Mouse (Mus musculus) lung, embryonic 14.5 days (tissue): ENCODE measurements around the gene Sh3pxd2a. TPM values are rescaled to one million over a fixed set of nuclear protein-coding genes. Genes with fewer than 3 reads are reported as not detected.

Experiments
- ATAC-seq: fragments of 200-750 bp; cut with Nextera tagmentation; 2 replicates; pipeline ENCODE4 v1.8.0; 2017; ENCODE audit warnings: mild to moderate bottlenecking, moderate TSS enrichment, moderate library complexity; ENCODE audit not compliant: insufficient read depth
- DNase-seq: peaks from one replicate; pipeline ENCODE4 v3.0.0-alpha.2; 2015
- H3K27ac ChIP-seq: fragments of 300-500 bp; sonication (generic); 2 replicates; pipeline ENCODE4 v1.5.1; 2014; ENCODE audit warnings: low read depth, mild to moderate bottlenecking, moderate library complexity
- H3K27me3 ChIP-seq: fragments of 300-500 bp; sonication (generic); 2 replicates; pipeline ENCODE4 v1.6.1; 2014; ENCODE audit warnings: low read length, control low read depth; ENCODE audit not compliant: insufficient read depth
- H3K36me3 ChIP-seq: fragments of 300-500 bp; sonication (generic); 2 replicates; pipeline ENCODE4 v1.6.1; 2014; ENCODE audit warnings: control low read depth; ENCODE audit not compliant: insufficient read depth
- H3K4me1 ChIP-seq: fragments of 300-500 bp; sonication (generic); 2 replicates; pipeline ENCODE4 v1.6.1; 2014; ENCODE audit warnings: antibody characterized with exemption, control low read depth; ENCODE audit not compliant: insufficient read depth
- H3K4me2 ChIP-seq: fragments of 300-500 bp; sonication (generic); 2 replicates; pipeline ENCODE4 v1.6.1; 2014; ENCODE audit warnings: mild to moderate bottlenecking
- H3K4me3 ChIP-seq: fragments of 300-500 bp; sonication (generic); 2 replicates; pipeline ENCODE4 v1.5.1; 2014; ENCODE audit warnings: low read depth, low read length
- H3K9ac ChIP-seq: fragments of 300-500 bp; sonication (generic); 2 replicates; pipeline ENCODE4 v1.6.1; 2014
- H3K9me3 ChIP-seq: fragments of 300-500 bp; sonication (generic); 2 replicates; pipeline ENCODE4 v1.6.1; 2016; ENCODE audit warnings: low read depth, low read length, control low read depth
- CTCF ChIP-seq: IDR thresholded peaks from 2 replicates; pipeline ENCODE4 v1.5.1; 2016; ENCODE audit warnings: antibody characterized with exemption, low read depth
- WGBS: fragments of 180-500 bp; shearing (Covaris S2); extraction: QIAGEN DNeasy Blood & Tissue Kit; methylation state at CpG from one replicate; pipeline ENCODE4 v1.1.7; 2014; 5-methylcytosine and 5-hydroxymethylcytosine counted together
- polyA plus RNA-seq: library from polyadenylated mRNA; unstranded; fragments of >200 nt; fragmentation: Nextera tagmentation; extraction: Ambion mirVana; gene quantifications from 2 replicates; pipeline ENCODE4 v1.2.1, GENCODE M21; 2014

Gene Sh3pxd2a
- polyA plus RNA-seq, 1 experiment from 2014 or later, result 12.0 TPM

GRCm38 (mm10) chr19:47303128-47303527 is 161.1 kb downstream of the Sh3pxd2a start:
- ATAC-seq (no peak), DNase-seq (no peak)
- Histone ChIP-seq H3K36me3 (peaks cover 60% of the 10 kb centered on the region), H3K4me1 (peaks cover 37% of the 10 kb centered on the region), H3K4me2 (no peak overlapping the region), H3K4me3 (no peak overlapping the region), H3K9me3 (no peaks in the 10 kb centered on the region), H3K9ac (no peak overlapping the region; the same call in 1 of the 2 replicates), H3K27me3 (no peaks in the 10 kb centered on the region), H3K27ac (peak overlapping the region; percentile 82; the same call in 1 of the 2 replicates)
- WGBS, result 78% methylated on average over 10 of the region's 10 CpGs
- TF ChIP-seq CTCF, result no peak

GRCm38 (mm10) chr19:47302191-47302852 is 161.9 kb downstream of the Sh3pxd2a start:
- Histone ChIP-seq H3K36me3 (peaks cover 64% of the 10 kb centered on the region), H3K9me3 (no peaks in the 10 kb centered on the region), H3K9ac (0 out of 2 replicates have a peak overlapping the region, but pooled peaks have one; percentile 33), H3K4me2 (peak overlapping the region; percentile 43), H3K27ac (peak overlapping the region; percentile 82), H3K4me1 (peaks cover 37% of the 10 kb centered on the region), H3K27me3 (no peaks in the 10 kb centered on the region), H3K4me3 (no peak overlapping the region)
- DNase-seq (peak; percentile 51), ATAC-seq (0 out of 2 replicates have a peak, but pooled peaks have one; percentile 13)
- 36% methylated on average over 21 of the region's 21 CpGs for whole genome bisulfite sequencing
- no peak for TF ChIP-seq CTCF

GRCm38 (mm10) chr19:47301303-47302190 is 162.7 kb downstream of the Sh3pxd2a start:
- peak; percentile 73 for ATAC-seq
- 4% methylated on average over 19 of the region's 19 CpGs for WGBS

GRCm38 (mm10) chr19:47298100-47298499 is 166.1 kb downstream of the Sh3pxd2a start:
- Histone ChIP-seq H3K36me3 (peaks cover 51% of the 10 kb centered on the region), H3K9ac (no peak overlapping the region), H3K4me3 (no peak overlapping the region), H3K27me3 (no peaks in the 10 kb centered on the region), H3K27ac (no peak overlapping the region), H3K4me1 (peaks cover 29% of the 10 kb centered on the region), H3K4me2 (no peak overlapping the region), H3K9me3 (no peaks in the 10 kb centered on the region)
- ATAC-seq, result no peak
- no peak for DNase-seq
- WGBS, result 83% methylated on average over 11 of the region's 11 CpGs
- no peak for TF ChIP-seq CTCF

More at GRCm38 (mm10) chr19:47301303-47302190, 162.7 kb downstream of the Sh3pxd2a start:
- DNase-seq, result peak; percentile 87
- no peaks in the 10 kb centered on the region for H3K9me3 ChIP-seq
- peaks cover 37% of the 10 kb centered on the region for H3K4me1 ChIP-seq
- H3K27me3 ChIP-seq, result no peaks in the 10 kb centered on the region
- no peak for TF ChIP-seq CTCF
- peak overlapping the region; percentile 33 for H3K9ac ChIP-seq
- H3K27ac ChIP-seq, result peak overlapping the region; percentile 82
- H3K36me3 ChIP-seq, result peaks cover 63% of the 10 kb centered on the region
- H3K4me2 ChIP-seq, result peak overlapping the region; percentile 43
- no peak overlapping the region for H3K4me3 ChIP-seq

GRCm38 (mm10) chr19:47292451-47292951 is 171.7 kb downstream of the Sh3pxd2a start:
- no peak for TF ChIP-seq CTCF
- no peak overlapping the region for H3K4me2 ChIP-seq
- DNase-seq, result peak; percentile 66
- no peak overlapping the region for H3K4me3 ChIP-seq
- peaks cover 44% of the 10 kb centered on the region for H3K36me3 ChIP-seq
- no peaks in the 10 kb centered on the region for H3K27me3 ChIP-seq
- ATAC-seq, result peak; percentile 41
- peak overlapping the region; percentile 84 for H3K27ac ChIP-seq
- 39% methylated on average over 7 of the region's 7 CpGs for WGBS
- 0 out of 2 replicates have a peak overlapping the region, but pooled peaks have one; percentile 20 for H3K9ac ChIP-seq
- H3K4me1 ChIP-seq, result peaks cover 12% of the 10 kb centered on the region
- no peaks in the 10 kb centered on the region for H3K9me3 ChIP-seq

GRCm38 (mm10) chr19:47291307-47292080 is 172.7 kb downstream of the Sh3pxd2a start:
- Histone ChIP-seq H3K9ac (peak overlapping the region; percentile 20; the same call in 1 of the 2 replicates), H3K27me3 (no peaks in the 10 kb centered on the region), H3K27ac (peak overlapping the region; percentile 84), H3K9me3 (no peaks in the 10 kb centered on the region), H3K4me3 (no peak overlapping the region), H3K4me1 (peaks cover 12% of the 10 kb centered on the region), H3K4me2 (peak overlapping the region; percentile 15; the same call in 1 of the 2 replicates), H3K36me3 (peaks cover 46% of the 10 kb centered on the region)
- 43% methylated on average over 7 of the region's 7 CpGs for WGBS
- peak; percentile 67 for DNase-seq
- TF ChIP-seq CTCF, result no peak
- ATAC-seq, result peak; percentile 65
